Mouse (Mus musculus): ENCODE measurements around the gene Klrc3.
"Not testable (repeated sequence)": the region's sequence is repeated elsewhere in the genome, so short reads cannot be mapped to it uniquely, and the experiment has no call there.

Gene Klrc3

GRCm38 (mm10) chr6:129643237-129643636 lies at the start of gene Klrc3:
Gene Klrc3 (minus strand): TSS chr6:129643337.
- DNase-seq (ENCODE audit: low read depth, low spot score), result not testable (repeated sequence)

DNA sequence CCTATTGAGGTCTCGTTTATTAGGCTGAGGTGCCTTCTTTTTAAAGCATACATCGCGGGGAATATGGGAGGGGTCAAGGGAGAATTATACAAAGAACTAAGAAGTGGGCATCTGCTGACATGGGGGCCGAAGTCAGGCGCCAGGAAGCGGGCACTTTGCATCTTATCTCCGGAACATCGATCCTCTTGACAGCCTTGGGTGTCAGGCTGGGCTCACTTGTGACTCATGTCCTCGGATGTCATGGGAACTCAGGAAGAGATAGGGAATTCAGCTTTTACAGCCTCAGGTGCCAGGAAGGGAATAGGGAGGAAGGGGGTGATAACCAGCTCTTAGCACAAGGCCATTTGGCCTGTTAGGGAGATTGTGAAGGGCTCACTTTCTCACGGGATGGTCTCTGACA lies 48.3 kb upstream of the Klrc3 start:
- DNase-seq (ENCODE audit: low read depth, low spot score), result not testable (repeated sequence)

DNA sequence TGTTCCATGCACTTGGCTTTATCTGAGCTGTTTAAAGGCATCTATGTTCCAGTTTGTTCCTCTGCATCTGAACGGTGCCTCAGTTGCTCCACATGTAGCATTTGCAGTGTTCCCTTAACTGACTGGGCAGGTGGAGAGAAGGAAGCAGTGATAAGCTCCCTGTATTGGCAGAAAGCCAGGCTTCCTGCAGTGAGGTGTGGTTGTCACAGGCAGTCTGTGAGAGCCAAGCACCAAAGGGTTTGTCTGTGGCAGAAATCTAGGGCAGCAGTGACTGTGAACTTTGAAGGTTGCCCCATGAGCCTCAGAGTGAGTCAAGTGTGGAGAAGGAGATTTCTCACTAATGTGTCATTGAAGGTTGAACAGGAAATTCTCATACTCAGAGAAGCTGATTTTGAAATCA lies 37.2 kb upstream of the Klrc3 start:
- peak; percentile 29 for DNase-seq (ENCODE audit: low read depth, low spot score)

- DNase-seq (ENCODE audit: low read depth, low spot score), result no peak
Observed at GRCm38 (mm10) chr6:129678873-129679272, 35.7 kb upstream of the Klrc3 start, which contains the start of gene Klrc1. Gene Klrc1 (minus strand): TSS chr6:129678973.

GRCm38 (mm10) chr6:129661301-129661700 lies 18.2 kb upstream of the Klrc3 start:
- not testable (repeated sequence) for DNase-seq (ENCODE audit: low read depth, low spot score)

DNA sequence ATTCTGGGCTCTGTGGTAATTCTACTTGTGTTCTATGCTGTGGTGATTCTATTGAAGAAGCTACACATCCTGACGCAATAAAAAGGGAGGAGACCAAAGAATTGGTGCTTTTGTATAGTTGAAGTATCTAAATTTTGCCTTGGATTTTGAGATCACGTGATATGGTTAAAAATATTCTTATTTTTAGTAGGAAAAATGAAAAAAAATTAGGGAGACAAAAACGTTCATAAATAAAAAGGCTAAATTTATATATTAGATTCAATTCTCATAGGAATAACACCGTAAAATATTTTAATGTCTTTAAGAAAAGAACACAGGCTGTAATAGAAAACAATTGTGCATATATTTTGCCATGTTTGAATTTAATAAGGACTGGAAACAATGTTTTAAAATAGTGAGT lies 17.5 kb upstream of the Klrc3 start, which contains the start of gene Klrc2:
Gene Klrc2, minus strand, starts transcription at position 101 of the 400 bp plus-strand sequence.
- not testable (repeated sequence) for DNase-seq (ENCODE audit: low read depth, low spot score)

DNA sequence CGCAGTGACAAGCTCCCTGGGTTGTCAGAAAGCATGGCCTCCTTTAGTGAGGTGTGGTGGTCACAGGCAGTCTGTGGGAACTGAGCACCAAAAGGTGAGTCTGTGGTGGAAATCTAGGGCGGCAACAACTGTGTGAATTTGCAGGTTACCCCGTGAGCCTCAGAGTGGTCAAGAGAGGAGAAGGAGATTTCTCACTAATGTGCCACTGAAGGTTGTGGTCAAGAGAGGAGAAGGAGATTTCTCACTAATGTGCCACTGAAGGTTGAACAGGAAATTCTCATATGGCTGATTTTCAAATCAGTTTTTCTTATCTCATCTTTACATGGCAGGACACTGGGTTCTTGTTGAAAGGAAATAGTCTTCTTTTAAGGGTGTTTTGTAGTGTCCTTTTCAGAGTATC lies 917 bp upstream of the Klrc3 start:
- not testable (repeated sequence) for DNase-seq (ENCODE audit: low read depth, low spot score)

DNA sequence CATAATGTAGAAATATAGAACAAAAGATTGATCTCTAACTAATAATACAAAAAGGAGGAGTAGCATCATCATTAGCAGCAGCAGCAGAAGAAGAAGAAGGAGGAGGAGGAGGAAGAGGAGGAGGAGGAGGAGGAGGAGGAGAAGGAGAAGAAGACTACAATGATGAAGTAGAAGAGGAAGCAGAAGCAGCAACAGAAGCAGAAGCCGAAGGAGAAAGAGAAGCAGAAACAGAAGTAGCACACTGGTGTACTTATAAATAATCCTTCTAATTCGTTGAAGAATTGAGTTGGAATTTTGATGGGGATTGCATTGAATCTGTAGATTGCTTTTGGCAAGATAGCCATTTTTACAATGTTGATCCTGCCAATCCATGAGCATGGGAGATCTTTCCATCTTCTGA lies 12.1 kb downstream of the Klrc3 start:
- not testable (repeated sequence) for DNase-seq (ENCODE audit: low read depth, low spot score)

- no peak for DNase-seq (ENCODE audit: low read depth, low spot score)
Observed at GRCm38 (mm10) chr6:129623735-129624134, 19.4 kb downstream of the Klrc3 start, which contains the start of gene Klrk1. Gene Klrk1 (minus strand): TSS chr6:129623864.

- DNase-seq (ENCODE audit: low read depth, low spot score), result peak; percentile 37
Observed at GRCm38 (mm10) chr6:129608372-129608771, 34.8 kb downstream of the Klrc3 start.

DNA sequence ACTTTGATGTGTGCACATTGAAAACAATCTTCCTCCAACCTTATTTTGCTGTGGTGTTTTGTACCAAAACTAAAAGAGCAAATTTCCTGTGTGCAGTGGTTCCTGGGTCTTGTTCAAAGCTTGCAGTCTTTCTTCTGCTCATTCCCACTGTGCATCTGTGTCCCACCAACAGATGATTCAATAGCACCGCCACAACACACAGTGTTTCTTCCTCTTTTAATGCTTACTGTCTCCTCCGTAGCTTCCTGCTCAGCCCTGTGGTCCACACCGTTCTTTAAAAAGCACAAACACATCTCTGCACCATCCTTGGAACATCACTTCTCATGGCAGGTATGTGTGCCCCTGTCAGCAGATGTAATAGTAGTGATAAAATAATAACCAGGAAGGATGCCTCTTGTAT lies 51.6 kb downstream of the Klrc3 start, which contains the start of gene Klrd1:
Gene Klrd1, plus strand, starts transcription at position 275 of the 400 bp plus-strand sequence.
- no peak for DNase-seq (ENCODE audit: low read depth, low spot score)

All from CD4-positive, CD25-positive, alpha-beta regulatory T cell, adult 2 months (primary cell).